ENCODE assay signal across 8 mouse cellular contexts in genomic region chr4:35372528-35373212, GRCm38 (mm10).
DNase-seq lines count a peak whose midpoint lies in the region; ATAC-seq lines count a peak whose summit lies in the region.

No protein-coding gene starts in this region.

- H3K27ac ChIP-seq in kidney, embryonic 15.5 days, result no peak overlapping the region
- no peak overlapping the region for H3K27ac ChIP-seq in limb, embryonic 12.5 days
- no peak overlapping the region for H3K27ac ChIP-seq in stomach, embryonic 16.5 days (ENCODE audit: low read length)

- ATAC-seq in granulocyte monocyte progenitor cell, adult 5-6 weeks (replicated peaks; ENCODE audit: poor library complexity, severe bottlenecking), result peak; percentile 85
- ATAC-seq in kidney, embryonic 15.5 days (replicated peaks; ENCODE audit: low FRiP score), result peak; percentile 62; the same call in 1 of the 2 replicates
- peak; percentile 66; the same call in 1 of the 2 replicates for ATAC-seq in limb, embryonic 12.5 days (ENCODE audit: insufficient number of reproducible peaks, insufficient read depth, low FRiP score, low TSS enrichment, low read depth)
- peak; percentile 69; the same call in 1 of the 2 replicates for ATAC-seq in stomach, embryonic 16.5 days (ENCODE audit: insufficient read depth, low FRiP score)

- no peak overlapping the region for H3K9ac ChIP-seq in kidney, embryonic 15.5 days
- H3K9ac ChIP-seq in limb, embryonic 12.5 days (replicated peaks), result no peak overlapping the region
- H3K9ac ChIP-seq in stomach, embryonic 16.5 days (ENCODE audit: low read length), result no peak overlapping the region

- peak; percentile 76 for DNase-seq in 3T3-L1 (ENCODE audit: low read depth, low spot score)
- DNase-seq in adrenal gland, adult 2 months, result peak; percentile 69
- DNase-seq in embryo, embryonic 11 days, result peak; percentile 88
- peak; percentile 13 for DNase-seq in naive thymus-derived CD4-positive, alpha-beta T cell, adult 2 months (ENCODE audit: low read depth)

- no peaks in the 10 kb centered on the region for H3K4me1 ChIP-seq in kidney, embryonic 15.5 days
- H3K4me1 ChIP-seq in limb, embryonic 12.5 days (replicated peaks), result 0 out of 2 replicates have a peak, but pooled peaks cover 17% of the 10 kb centered on the region
- no peaks in the 10 kb centered on the region for H3K4me1 ChIP-seq in stomach, embryonic 16.5 days (ENCODE audit: control insufficient read depth, insufficient read depth, low read length)

- no peaks in the 10 kb centered on the region for H3K27me3 ChIP-seq in kidney, embryonic 15.5 days
- H3K27me3 ChIP-seq in limb, embryonic 12.5 days, result no peaks in the 10 kb centered on the region; the same call in 1 of the 2 replicates
- no peaks in the 10 kb centered on the region for H3K27me3 ChIP-seq in stomach, embryonic 16.5 days (ENCODE audit: control insufficient read depth, insufficient read depth, low read length)

- 27% methylated on average over 8 of the region's 8 CpGs for WGBS in kidney, embryonic 15.5 days
- 27% methylated on average over 8 of the region's 8 CpGs for WGBS in limb, embryonic 12.5 days
- 29% methylated on average over 8 of the region's 8 CpGs for WGBS in stomach, embryonic 16.5 days

- H3K4me2 ChIP-seq in kidney, embryonic 15.5 days, result no peak overlapping the region
- H3K4me2 ChIP-seq in limb, embryonic 12.5 days, result peak overlapping the region; percentile 27; the same call in 1 of the 2 replicates
- no peak overlapping the region for H3K4me2 ChIP-seq in stomach, embryonic 16.5 days (ENCODE audit: low read depth, low read length)

- no peaks in the 10 kb centered on the region for H3K36me3 ChIP-seq in kidney, embryonic 15.5 days
- H3K36me3 ChIP-seq in limb, embryonic 12.5 days, result no peaks in the 10 kb centered on the region
- H3K36me3 ChIP-seq in stomach, embryonic 16.5 days (ENCODE audit: control insufficient read depth, insufficient read depth, low read length), result no peaks in the 10 kb centered on the region

- H3K9me3 ChIP-seq in kidney, embryonic 15.5 days (replicated peaks), result 0 out of 2 replicates have a peak, but pooled peaks cover 3% of the 10 kb centered on the region
- H3K9me3 ChIP-seq in limb, embryonic 12.5 days, result peaks cover 5% of the 10 kb centered on the region; the same call in 1 of the 2 replicates
- H3K9me3 ChIP-seq in stomach, embryonic 16.5 days (replicated peaks; ENCODE audit: control insufficient read depth, low read length), result no peaks in the 10 kb centered on the region

- no peak overlapping the region for H3K4me3 ChIP-seq in kidney, embryonic 15.5 days (replicated peaks)
- H3K4me3 ChIP-seq in limb, embryonic 12.5 days (replicated peaks), result no peak overlapping the region
- H3K4me3 ChIP-seq in stomach, embryonic 16.5 days (replicated peaks; ENCODE audit: low read length), result no peak overlapping the region

Comparison
In these comparisons a context has a peak if more than half of its experiments do, and no peak if none do; other contexts are left out.
1. DNase-seq: peak in every context shown above with its lines; median percentile 88 in embryo, embryonic 11 days; 76 in 3T3-L1; 69 in adrenal gland, adult 2 months; 13 in naive thymus-derived CD4-positive, alpha-beta T cell, adult 2 months.